Mouse (Mus musculus): Measurements from ENCODE around the gene Cyp4a14. TPM values are rescaled to one million over a fixed set of nuclear protein-coding genes. Genes with fewer than 3 reads are reported as not detected.
"Not testable (repeated sequence)": the region's sequence is repeated elsewhere in the genome, so short reads cannot be mapped to it uniquely, and the experiment has no call there.

Gene Cyp4a14
- not detected in 2 replicates for polyA plus RNA-seq (2014; fragmentation: Nextera tagmentation; extraction: Ambion mirVana)

GRCm38 (mm10) chr4:115496001-115496400, at the start of gene Cyp4a14:
Gene Cyp4a14, minus strand, starts transcription at chr4:115496142.
- DNase-seq (ENCODE audit: low spot score) (no peak), ATAC-seq (ENCODE audit: low FRiP score) (no peak)
- H3K27ac ChIP-seq, result no peak within 1 kb of the TSS

DNA sequence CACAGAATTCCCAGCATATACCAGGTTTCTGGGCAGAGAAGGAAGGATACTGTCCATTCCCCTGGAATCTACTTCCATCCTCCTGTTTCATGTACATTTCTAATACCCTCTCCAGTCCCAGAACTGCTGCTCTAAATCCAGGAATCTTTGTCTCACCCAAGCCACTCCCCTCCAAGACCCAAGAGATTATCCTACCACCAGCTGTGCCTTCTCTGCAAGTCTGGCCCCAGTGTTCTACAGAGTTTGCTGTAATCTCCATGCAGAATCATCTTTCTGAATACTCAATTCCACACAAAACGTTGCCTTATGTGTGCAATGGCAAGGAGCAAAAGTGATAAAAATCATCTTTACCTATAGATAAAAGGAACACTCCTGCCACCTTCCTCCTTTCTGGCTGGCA, 49.2 kb upstream of the Cyp4a14 start:
- H3K4me3 ChIP-seq (replicated peaks; ENCODE audit: low read length), result no peak overlapping the region
- H3K27ac ChIP-seq, result no peak overlapping the region
- ATAC-seq (ENCODE audit: low FRiP score) (no peak), DNase-seq (ENCODE audit: low spot score) (no peak)
- no peak overlapping the region for H3K4me2 ChIP-seq (replicated peaks)
- no peaks in the 10 kb centered on the region for H3K36me3 ChIP-seq (replicated peaks; ENCODE audit: control insufficient read depth, insufficient read depth)
- 45% methylated on average over 1 of the region's 1 CpGs for WGBS
- no peak overlapping the region for H3K9ac ChIP-seq
- H3K9me3 ChIP-seq (ENCODE audit: control insufficient read depth, low read length), result no peaks in the 10 kb centered on the region
- H3K4me1 ChIP-seq (replicated peaks; ENCODE audit: control insufficient read depth, insufficient read depth, low read length), result no peaks in the 10 kb centered on the region
- no peaks in the 10 kb centered on the region for H3K27me3 ChIP-seq (ENCODE audit: control insufficient read depth, insufficient read depth, low read length)

More at GRCm38 (mm10) chr4:115496001-115496400, at the start of gene Cyp4a14:
- no peak within 1 kb of the TSS for H3K4me3 ChIP-seq (replicated peaks; ENCODE audit: low read length)
- no peak within 1 kb of the TSS for H3K4me2 ChIP-seq (replicated peaks)
- no peaks in the 10 kb centered on the region for H3K36me3 ChIP-seq (replicated peaks; ENCODE audit: control insufficient read depth, insufficient read depth)
- 79% methylated on average over 1 of the region's 1 CpGs for WGBS
- no peaks in the 10 kb centered on the region for H3K9me3 ChIP-seq (ENCODE audit: control insufficient read depth, low read length)
- no peaks in the 10 kb centered on the region for H3K27me3 ChIP-seq (ENCODE audit: control insufficient read depth, insufficient read depth, low read length)
- H3K4me1 ChIP-seq (replicated peaks; ENCODE audit: control insufficient read depth, insufficient read depth, low read length), result no peaks in the 10 kb centered on the region
- no peak within 1 kb of the TSS for H3K9ac ChIP-seq

DNA sequence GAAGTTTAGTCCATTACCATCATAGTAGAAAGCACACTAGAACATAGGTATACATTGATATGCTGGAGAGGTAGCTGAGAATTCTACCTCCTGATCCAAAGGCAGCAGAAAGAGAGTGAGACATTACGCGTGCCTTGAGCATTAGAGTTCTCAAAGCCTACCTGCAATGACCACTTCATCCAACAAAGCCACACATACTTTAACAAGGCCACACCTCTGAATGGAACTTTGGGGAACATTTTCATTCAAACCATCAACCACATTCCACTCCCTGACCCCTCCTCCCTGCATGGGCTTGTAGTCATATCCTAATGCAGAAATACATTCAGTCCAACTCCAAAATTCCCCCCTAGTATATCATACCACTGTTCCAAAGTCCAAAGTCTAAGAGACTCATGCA, 25.8 kb upstream of the Cyp4a14 start:
- no peak overlapping the region for H3K4me2 ChIP-seq (replicated peaks)
- ATAC-seq (ENCODE audit: low FRiP score), result no peak
- no peaks in the 10 kb centered on the region for H3K4me1 ChIP-seq (replicated peaks; ENCODE audit: control insufficient read depth, insufficient read depth, low read length)
- no peaks in the 10 kb centered on the region for H3K36me3 ChIP-seq (replicated peaks; ENCODE audit: control insufficient read depth, insufficient read depth)
- H3K27me3 ChIP-seq (ENCODE audit: control insufficient read depth, insufficient read depth, low read length), result no peaks in the 10 kb centered on the region
- no peak for DNase-seq (ENCODE audit: low spot score)
- WGBS, result 95% methylated on average over 2 of the region's 2 CpGs
- no peak overlapping the region for H3K27ac ChIP-seq
- no peaks in the 10 kb centered on the region for H3K9me3 ChIP-seq (ENCODE audit: control insufficient read depth, low read length)
- no peak overlapping the region for H3K9ac ChIP-seq
- no peak overlapping the region for H3K4me3 ChIP-seq (replicated peaks; ENCODE audit: low read length)

- Histone ChIP-seq H3K9me3 (ENCODE audit: control insufficient read depth, low read length) (no peaks in the 10 kb centered on the region), H3K27ac (no peak overlapping the region), H3K4me3 (replicated peaks; ENCODE audit: low read length) (no peak overlapping the region), H3K27me3 (ENCODE audit: control insufficient read depth, insufficient read depth, low read length) (no peaks in the 10 kb centered on the region), H3K36me3 (replicated peaks; ENCODE audit: control insufficient read depth, insufficient read depth) (no peaks in the 10 kb centered on the region), H3K4me2 (replicated peaks) (no peak overlapping the region), H3K9ac (no peak overlapping the region), H3K4me1 (replicated peaks; ENCODE audit: control insufficient read depth, insufficient read depth, low read length) (no peaks in the 10 kb centered on the region)
- ATAC-seq (ENCODE audit: low FRiP score) (no peak), DNase-seq (ENCODE audit: low spot score) (no peak)
- 81% methylated on average over 4 of the region's 4 CpGs for WGBS
Measured at GRCm38 (mm10) chr4:115519444-115519843, 23.5 kb upstream of the Cyp4a14 start.

- not testable (repeated sequence) for H3K4me2 ChIP-seq (replicated peaks); H3K9ac ChIP-seq; H3K9me3 ChIP-seq (ENCODE audit: control insufficient read depth, low read length); ATAC-seq (ENCODE audit: low FRiP score); H3K27me3 ChIP-seq (ENCODE audit: control insufficient read depth, insufficient read depth, low read length); H3K36me3 ChIP-seq (replicated peaks; ENCODE audit: control insufficient read depth, insufficient read depth); H3K27ac ChIP-seq; H3K4me3 ChIP-seq (replicated peaks; ENCODE audit: low read length); H3K4me1 ChIP-seq (replicated peaks; ENCODE audit: control insufficient read depth, insufficient read depth, low read length); DNase-seq (ENCODE audit: low spot score)
- 91% methylated on average over 5 of the region's 5 CpGs for WGBS
Measured at GRCm38 (mm10) chr4:115518000-115518399, 22.1 kb upstream of the Cyp4a14 start, which contains the start of gene Cyp4a10. Gene Cyp4a10, plus strand, starts transcription at chr4:115518264.

DNA sequence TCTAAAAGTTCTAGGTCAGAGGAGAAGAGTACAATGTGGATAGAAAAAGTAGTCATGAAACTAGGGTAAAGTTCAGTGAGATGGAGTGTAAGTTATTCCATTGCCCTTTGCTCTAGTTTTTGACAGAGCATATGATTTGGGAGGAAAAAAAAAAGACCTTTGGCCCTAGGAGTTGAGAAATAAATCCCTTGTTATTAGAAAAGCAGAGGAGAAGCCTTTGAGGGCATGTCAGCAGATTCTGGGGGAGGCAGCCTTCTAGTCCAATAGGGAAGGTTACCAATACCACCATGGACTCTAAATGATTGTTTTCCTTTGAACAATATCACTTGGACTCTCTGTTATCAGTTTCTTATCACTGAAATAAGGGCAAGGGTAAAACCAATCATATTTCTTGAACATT, 18.0 kb upstream of the Cyp4a14 start:
- not testable (repeated sequence) for H3K4me2 ChIP-seq (replicated peaks); DNase-seq (ENCODE audit: low spot score); H3K9me3 ChIP-seq (ENCODE audit: control insufficient read depth, low read length); H3K4me3 ChIP-seq (replicated peaks; ENCODE audit: low read length); ATAC-seq (ENCODE audit: low FRiP score); H3K27me3 ChIP-seq (ENCODE audit: control insufficient read depth, insufficient read depth, low read length); H3K9ac ChIP-seq; H3K4me1 ChIP-seq (replicated peaks; ENCODE audit: control insufficient read depth, insufficient read depth, low read length); H3K36me3 ChIP-seq (replicated peaks; ENCODE audit: control insufficient read depth, insufficient read depth); H3K27ac ChIP-seq

- Histone ChIP-seq H3K27me3 (ENCODE audit: control insufficient read depth, insufficient read depth, low read length) (no peaks in the 10 kb centered on the region), H3K36me3 (replicated peaks; ENCODE audit: control insufficient read depth, insufficient read depth) (no peaks in the 10 kb centered on the region), H3K27ac (no peak overlapping the region), H3K4me2 (replicated peaks) (no peak overlapping the region), H3K9me3 (ENCODE audit: control insufficient read depth, low read length) (no peaks in the 10 kb centered on the region), H3K9ac (no peak overlapping the region), H3K4me1 (replicated peaks; ENCODE audit: control insufficient read depth, insufficient read depth, low read length) (no peaks in the 10 kb centered on the region), H3K4me3 (replicated peaks; ENCODE audit: low read length) (no peak overlapping the region)
- DNase-seq (ENCODE audit: low spot score), result no peak
- no peak for ATAC-seq (ENCODE audit: low FRiP score)
- WGBS, result 94% methylated on average over 3 of the region's 3 CpGs
Measured at GRCm38 (mm10) chr4:115497466-115497865, 1.5 kb upstream of the Cyp4a14 start.

- WGBS, result 83% methylated on average over 6 of the region's 6 CpGs
- no peaks in the 10 kb centered on the region for H3K9me3 ChIP-seq (ENCODE audit: control insufficient read depth, low read length)
- H3K4me2 ChIP-seq (replicated peaks), result no peak overlapping the region
- DNase-seq (ENCODE audit: low spot score) (no peak), ATAC-seq (ENCODE audit: low FRiP score) (no peak)
- no peak overlapping the region for H3K4me3 ChIP-seq (replicated peaks; ENCODE audit: low read length)
- H3K9ac ChIP-seq, result no peak overlapping the region
- H3K27ac ChIP-seq, result no peak overlapping the region
- no peaks in the 10 kb centered on the region for H3K27me3 ChIP-seq (ENCODE audit: control insufficient read depth, insufficient read depth, low read length)
- no peaks in the 10 kb centered on the region for H3K36me3 ChIP-seq (replicated peaks; ENCODE audit: control insufficient read depth, insufficient read depth)
- H3K4me1 ChIP-seq (replicated peaks; ENCODE audit: control insufficient read depth, insufficient read depth, low read length), result no peaks in the 10 kb centered on the region
Measured at GRCm38 (mm10) chr4:115481006-115481652, 14.8 kb downstream of the Cyp4a14 start.

DNA sequence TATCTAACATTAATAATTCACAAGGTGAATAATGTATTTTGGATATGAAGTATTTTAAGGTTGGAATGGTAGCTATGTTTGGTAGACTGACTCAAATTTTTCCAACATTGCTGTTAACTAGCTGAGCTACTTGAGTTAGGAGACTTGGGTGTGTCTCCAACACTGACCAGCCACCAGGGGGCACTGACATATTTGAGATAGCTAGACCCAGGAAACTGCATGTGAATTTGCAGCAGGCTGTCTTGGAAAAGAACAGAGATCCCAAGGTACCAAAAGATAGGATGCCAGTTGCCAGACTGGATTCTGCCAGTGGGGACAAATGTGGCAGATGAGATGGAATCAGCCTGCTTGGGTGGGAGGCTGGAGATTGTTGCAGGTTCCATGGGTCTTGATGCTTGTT, 19.9 kb downstream of the Cyp4a14 start:
- H3K9me3 ChIP-seq (ENCODE audit: control insufficient read depth, low read length); H3K36me3 ChIP-seq (replicated peaks; ENCODE audit: control insufficient read depth, insufficient read depth); H3K27ac ChIP-seq; H3K4me2 ChIP-seq (replicated peaks); ATAC-seq (ENCODE audit: low FRiP score); H3K4me3 ChIP-seq (replicated peaks; ENCODE audit: low read length); H3K9ac ChIP-seq; DNase-seq (ENCODE audit: low spot score); H3K27me3 ChIP-seq (ENCODE audit: control insufficient read depth, insufficient read depth, low read length); H3K4me1 ChIP-seq (replicated peaks; ENCODE audit: control insufficient read depth, insufficient read depth, low read length): not testable (repeated sequence)

- WGBS, result 87% methylated on average over 3 of the region's 3 CpGs
- H3K4me3 ChIP-seq (replicated peaks; ENCODE audit: low read length); H3K27me3 ChIP-seq (ENCODE audit: control insufficient read depth, insufficient read depth, low read length); H3K4me2 ChIP-seq (replicated peaks); H3K27ac ChIP-seq; H3K9ac ChIP-seq; H3K9me3 ChIP-seq (ENCODE audit: control insufficient read depth, low read length); H3K36me3 ChIP-seq (replicated peaks; ENCODE audit: control insufficient read depth, insufficient read depth); DNase-seq (ENCODE audit: low spot score); ATAC-seq (ENCODE audit: low FRiP score); H3K4me1 ChIP-seq (replicated peaks; ENCODE audit: control insufficient read depth, insufficient read depth, low read length): not testable (repeated sequence)
Measured at GRCm38 (mm10) chr4:115473585-115473984, 22.4 kb downstream of the Cyp4a14 start.

All from hindbrain, embryonic 14.5 days (tissue).